Mouse (Mus musculus) lung, adult 2 months (tissue): ENCODE measurements around the gene Cdh4.

Experiments used
- CTCF ChIP-seq: fragments of 200-500 bp; IDR thresholded peaks from 2 replicates; pipeline ENCODE4 v1.5.1; 2011; ENCODE audit warnings: mild to moderate bottlenecking, low read length, control low read depth; ENCODE audit not compliant: insufficient read depth
- POLR2A ChIP-seq: fragments of 200-500 bp; IDR thresholded peaks from 2 replicates; pipeline ENCODE4 v1.6.1; 2011; ENCODE audit warnings: low read depth, mild to moderate bottlenecking, control low read depth, low read length, borderline replicate concordance; ENCODE audit errors: extremely low read depth

DNA sequence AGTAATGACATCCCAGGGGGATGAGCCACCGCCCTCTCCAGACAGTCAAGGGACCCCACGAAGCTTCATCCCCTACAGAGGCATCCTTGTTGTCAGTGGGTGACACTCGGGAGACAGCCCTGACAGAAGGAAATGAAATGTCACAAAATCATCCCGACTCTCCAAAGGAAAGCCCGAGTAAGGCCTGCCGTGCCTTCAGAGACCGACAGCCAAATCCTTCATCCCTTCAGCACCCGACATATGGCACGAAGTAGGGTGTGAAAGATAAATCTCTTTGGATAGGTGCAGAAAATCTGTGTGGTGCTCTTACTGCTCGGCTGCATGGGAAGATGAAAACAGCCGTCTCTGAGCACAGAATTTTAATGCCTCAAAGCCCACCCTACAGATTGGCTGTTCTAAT lies 312.5 kb downstream of the Cdh4 start:
- TF ChIP-seq CTCF = no peak
- no peak for TF ChIP-seq POLR2A
